Mouse (Mus musculus) liver, embryonic 14.5 days (tissue): ENCODE measurements around the gene Bcas1.

Source experiments
- CTCF ChIP-seq: IDR thresholded peaks from 2 replicates; pipeline ENCODE4 v1.5.1; 2016; ENCODE audit warnings: antibody characterized with exemption, low read depth, control low read depth
- EP300 ChIP-seq: IDR thresholded peaks from 2 replicates; pipeline ENCODE4 v1.6.1; 2016; ENCODE audit warnings: antibody characterized with exemption, low read depth

GRCm38 (mm10) chr2:170310310-170310987 lies 117.2 kb downstream of the Bcas1 start:
- TF ChIP-seq EP300, result no peak
- no peak for TF ChIP-seq CTCF
